Mouse (Mus musculus): ENCODE results near the gene Tnfsf9. TPM values are rescaled to one million over a fixed set of nuclear protein-coding genes. Genes with fewer than 3 reads are reported as not detected.

Tnfsf9 gene
- polyA plus RNA-seq, 1 experiment = 7.0 TPM

DNA sequence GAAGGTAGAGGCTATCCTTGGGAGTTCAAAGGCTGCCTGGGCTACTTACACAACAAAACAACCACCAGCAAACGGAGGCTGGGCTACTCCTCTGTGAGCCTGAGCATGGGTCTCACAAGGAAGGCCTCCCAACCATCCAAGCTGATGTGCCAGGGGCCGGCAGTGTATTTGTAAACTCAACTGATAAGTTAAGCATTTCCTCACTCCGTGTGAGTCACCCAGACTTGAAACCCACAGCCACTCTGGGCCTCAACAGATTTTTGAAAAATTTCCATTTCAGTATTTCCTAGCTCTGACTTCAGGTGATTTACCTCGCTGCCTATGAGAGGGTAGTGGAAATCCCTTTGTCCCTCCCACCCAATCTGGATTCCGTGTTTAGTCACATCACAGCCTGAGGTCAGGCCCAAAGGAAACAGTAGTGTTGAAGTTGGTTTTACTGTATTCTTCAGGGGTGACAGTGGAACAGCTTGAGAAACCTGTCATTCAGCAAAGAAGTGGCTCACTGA is 3.6 kb downstream of the Tnfsf9 start:
- no peaks in the 10 kb centered on the region for H3K36me3 ChIP-seq (ENCODE audit: control insufficient read depth, insufficient read depth)
- H3K4me2 ChIP-seq (ENCODE audit: low read depth) = peak overlapping the region; percentile 18
- H3ac ChIP-seq (ENCODE audit: control insufficient read depth, insufficient read length) = no peak overlapping the region
- no peak overlapping the region for H3K4me3 ChIP-seq
- peaks cover 11% of the 10 kb centered on the region for H3K79me2 ChIP-seq (ENCODE audit: control insufficient read depth, insufficient read depth)
- no peaks in the 10 kb centered on the region for H3K27me3 ChIP-seq (ENCODE audit: control insufficient read depth, insufficient read depth, insufficient read length)
- no peak for TF ChIP-seq USF1 (IDR thresholded peaks at IDR 0.05; ENCODE audit: low read depth)
- TF ChIP-seq TCF12 (IDR thresholded peaks at IDR 0.05; ENCODE audit: insufficient read depth, poor library complexity, severe bottlenecking) = no peak
- no peak for TF ChIP-seq MAX (IDR thresholded peaks at IDR 0.05; ENCODE audit: low read depth)
- TF ChIP-seq REST (IDR thresholded peaks at IDR 0.05; ENCODE audit: insufficient read depth, insufficient read length) = no peak
- TF ChIP-seq TCF3 (IDR thresholded peaks at IDR 0.05; ENCODE audit: insufficient read length, low read depth) = no peak
- TF ChIP-seq SRF (IDR thresholded peaks at IDR 0.05; ENCODE audit: control insufficient read depth, insufficient read length, low read depth) = no peak

DNA sequence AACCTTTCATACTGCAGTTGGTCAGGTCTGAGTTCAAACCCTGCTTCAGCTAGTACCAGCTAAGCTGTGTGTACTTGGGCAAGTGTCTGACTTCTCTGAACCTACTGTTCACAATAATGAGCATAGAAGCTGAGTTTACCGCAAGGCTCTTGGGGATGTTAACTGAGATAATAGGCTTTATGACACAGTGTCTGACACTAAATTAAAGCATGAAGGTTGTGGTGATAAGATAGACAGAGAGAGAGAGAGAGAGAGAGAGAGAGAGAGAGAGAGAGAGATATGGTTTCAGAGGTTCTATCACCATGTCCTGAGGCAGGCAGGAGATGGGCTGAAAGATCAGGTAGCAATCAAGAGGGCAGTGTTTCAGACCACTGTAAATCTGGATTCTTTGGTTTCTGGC is 4.9 kb downstream of the Tnfsf9 start:
- Histone ChIP-seq H3K4me3 (no peak overlapping the region), H3ac (ENCODE audit: control insufficient read depth, insufficient read length) (no peak overlapping the region), H3K27me3 (ENCODE audit: control insufficient read depth, insufficient read depth, insufficient read length) (no peaks in the 10 kb centered on the region), H3K4me2 (ENCODE audit: low read depth) (no peak overlapping the region), H3K79me2 (ENCODE audit: control insufficient read depth, insufficient read depth) (peaks cover 11% of the 10 kb centered on the region), H3K36me3 (ENCODE audit: control insufficient read depth, insufficient read depth) (no peaks in the 10 kb centered on the region)
- TF ChIP-seq REST (IDR thresholded peaks at IDR 0.05; ENCODE audit: insufficient read depth, insufficient read length) (no peak), MYOD1 (IDR thresholded peaks at IDR 0.05; ENCODE audit: control insufficient read depth in 1 of 3, insufficient read length in 2 of 3, low read depth in 2 of 3) (no peak), TCF3 (IDR thresholded peaks at IDR 0.05; ENCODE audit: insufficient read length, low read depth) (no peak), CEBPB (IDR thresholded peaks at IDR 0.05; ENCODE audit: insufficient read depth, poor library complexity, severe bottlenecking) (no peak), MAX (IDR thresholded peaks at IDR 0.05; ENCODE audit: low read depth) (no peak), POLR2A (IDR thresholded peaks at IDR 0.05; ENCODE audit: insufficient read length, low read depth) (no peak), TCF12 (IDR thresholded peaks at IDR 0.05; ENCODE audit: insufficient read depth, poor library complexity, severe bottlenecking) (no peak), E2F4 (IDR thresholded peaks at IDR 0.05; ENCODE audit: insufficient read depth) (no peak)

DNA sequence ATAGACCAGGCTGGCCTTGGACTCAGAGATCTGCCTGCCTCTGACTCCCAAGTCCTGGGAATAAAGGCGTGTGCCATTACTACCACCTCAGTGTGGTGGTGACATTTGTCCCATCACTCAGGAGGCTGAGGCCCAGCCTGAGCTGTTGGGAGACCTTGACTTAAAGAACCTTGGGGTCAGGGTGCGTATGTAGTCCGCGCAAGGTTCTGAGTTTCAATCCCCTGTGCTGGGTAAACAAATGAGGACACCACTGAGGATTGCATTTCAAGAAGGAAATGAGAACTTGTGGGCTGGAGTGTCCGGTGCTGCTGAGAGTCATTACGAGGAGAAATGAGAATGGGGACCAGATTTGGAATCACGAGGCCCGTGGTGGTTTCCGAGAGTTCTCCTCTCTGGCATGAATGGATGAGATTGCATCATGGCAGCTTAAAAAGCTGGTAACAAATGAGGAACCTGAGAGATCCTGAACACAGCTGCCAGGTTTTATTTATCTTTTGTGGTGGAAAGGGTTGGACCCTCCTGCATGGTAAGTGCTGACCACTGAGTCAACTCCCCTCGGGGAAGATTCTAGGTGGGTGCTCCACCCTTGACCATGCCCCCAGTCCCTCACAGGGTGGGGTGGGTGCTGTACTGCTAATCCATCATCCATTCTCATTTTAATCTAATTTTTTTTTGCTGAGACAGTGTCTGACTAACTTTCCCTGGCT is 7.8 kb downstream of the Tnfsf9 start:
- TF ChIP-seq TCF12 (IDR thresholded peaks at IDR 0.05; ENCODE audit: insufficient read depth, poor library complexity, severe bottlenecking) (no peak), REST (IDR thresholded peaks at IDR 0.05; ENCODE audit: insufficient read depth, insufficient read length) (no peak), CEBPB (IDR thresholded peaks at IDR 0.05; ENCODE audit: insufficient read depth, poor library complexity, severe bottlenecking) (no peak), E2F4 (IDR thresholded peaks at IDR 0.05; ENCODE audit: insufficient read depth) (no peak), MAX (IDR thresholded peaks at IDR 0.05; ENCODE audit: low read depth) (no peak)
- Histone ChIP-seq H3K27me3 (ENCODE audit: control insufficient read depth, insufficient read depth, insufficient read length) (no peaks in the 10 kb centered on the region), H3K4me2 (ENCODE audit: low read depth) (peak overlapping the region; percentile 5), H3K79me2 (ENCODE audit: control insufficient read depth, insufficient read depth) (no peaks in the 10 kb centered on the region), H3K4me3 (no peak overlapping the region), H3ac (ENCODE audit: control insufficient read depth, insufficient read length) (no peak overlapping the region), H3K36me3 (ENCODE audit: control insufficient read depth, insufficient read depth) (no peaks in the 10 kb centered on the region)

DNA sequence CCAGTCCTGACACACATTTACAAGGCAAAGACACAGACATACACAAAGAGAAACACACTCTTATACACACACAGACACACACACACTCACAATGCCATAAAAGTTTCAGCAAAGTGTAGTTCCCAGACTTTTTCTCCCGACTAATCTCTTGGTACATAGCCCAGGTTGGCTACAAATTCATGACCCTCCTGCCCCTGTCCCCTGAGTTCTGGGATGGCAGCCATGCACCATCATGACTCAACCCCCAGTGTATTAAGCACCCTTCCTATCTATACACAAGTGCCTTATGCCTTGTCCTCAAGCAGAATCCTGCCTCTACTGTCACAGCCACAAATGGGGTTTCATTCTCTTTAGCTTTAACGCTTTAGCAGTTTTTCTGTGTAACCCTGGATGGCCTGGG is 11.7 kb downstream of the Tnfsf9 start:
- no peak for TF ChIP-seq POLR2AphosphoS2 (IDR thresholded peaks at IDR 0.05; ENCODE audit: insufficient read length, low read depth)
- no peak for TF ChIP-seq MAX (IDR thresholded peaks at IDR 0.05; ENCODE audit: low read depth)
- no peak for TF ChIP-seq MYOD1 (IDR thresholded peaks at IDR 0.05; ENCODE audit: control insufficient read depth in 1 of 3, insufficient read length in 2 of 3, low read depth in 2 of 3)
- no peak for TF ChIP-seq TCF3 (IDR thresholded peaks at IDR 0.05; ENCODE audit: insufficient read length, low read depth)
- TF ChIP-seq USF1 (IDR thresholded peaks at IDR 0.05; ENCODE audit: low read depth) = no peak
- no peak for TF ChIP-seq TCF12 (IDR thresholded peaks at IDR 0.05; ENCODE audit: insufficient read depth, poor library complexity, severe bottlenecking)
- no peak for TF ChIP-seq SRF (IDR thresholded peaks at IDR 0.05; ENCODE audit: control insufficient read depth, insufficient read length, low read depth)
- no peak for TF ChIP-seq CEBPB (IDR thresholded peaks at IDR 0.05; ENCODE audit: insufficient read depth, poor library complexity, severe bottlenecking)
- TF ChIP-seq REST (IDR thresholded peaks at IDR 0.05; ENCODE audit: insufficient read depth, insufficient read length) = no peak
- no peak for TF ChIP-seq MYOG (IDR thresholded peaks at IDR 0.05; ENCODE audit: control insufficient read depth in 1 of 3, insufficient read depth in 1 of 3, insufficient read length in 2 of 3, low read depth in 2 of 3)
- no peak for TF ChIP-seq E2F4 (IDR thresholded peaks at IDR 0.05; ENCODE audit: insufficient read depth)
- TF ChIP-seq POLR2A (IDR thresholded peaks at IDR 0.05; ENCODE audit: insufficient read length, low read depth) = no peak
- Histone ChIP-seq H3K4me3 (no peak overlapping the region), H3K4me2 (ENCODE audit: low read depth) (no peak overlapping the region), H3K79me2 (ENCODE audit: control insufficient read depth, insufficient read depth) (no peaks in the 10 kb centered on the region), H3K36me3 (ENCODE audit: control insufficient read depth, insufficient read depth) (no peaks in the 10 kb centered on the region), H3ac (ENCODE audit: control insufficient read depth, insufficient read length) (no peak overlapping the region), H3K27me3 (ENCODE audit: control insufficient read depth, insufficient read depth, insufficient read length) (no peaks in the 10 kb centered on the region)

DNA sequence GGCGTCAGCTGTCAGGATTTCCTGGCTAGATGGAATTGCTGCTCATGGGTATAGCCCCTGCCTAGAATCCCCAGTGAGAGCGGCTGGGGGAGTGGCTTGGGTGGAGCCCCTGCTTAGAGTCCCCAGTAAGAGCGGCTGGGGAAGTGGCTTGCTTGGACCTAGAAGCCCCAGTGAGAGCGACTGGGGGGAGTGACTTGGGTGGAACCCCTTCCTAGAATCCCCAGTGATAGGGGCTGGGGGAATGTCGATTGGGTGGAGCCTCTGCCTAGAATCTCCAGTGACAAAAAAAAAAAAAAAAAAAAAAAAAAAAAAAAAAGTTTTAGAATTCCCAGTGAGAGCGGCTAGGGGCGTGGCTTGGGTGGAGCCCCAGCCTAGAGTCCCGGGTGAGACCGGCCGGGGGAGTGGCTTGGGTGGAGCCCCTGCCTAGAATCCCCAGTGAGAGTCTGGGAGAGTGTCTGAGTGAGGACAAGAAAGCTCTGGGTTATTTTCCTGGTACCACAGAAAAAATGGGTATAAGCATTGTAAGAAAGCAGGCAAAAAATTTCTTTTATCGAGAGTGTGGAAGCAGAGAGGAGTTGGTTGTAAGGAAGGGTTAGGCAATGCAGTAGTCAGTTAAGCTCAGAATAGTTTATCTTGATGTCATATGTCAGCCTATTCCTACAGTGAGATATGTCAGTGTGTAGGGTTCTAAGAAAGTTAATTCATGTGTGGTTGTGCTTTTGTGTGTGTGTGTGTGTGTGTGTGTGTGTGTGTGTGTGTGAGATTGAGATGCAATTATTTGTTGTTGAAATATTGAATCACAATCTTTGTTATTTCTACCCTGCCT is 13.6 kb downstream of the Tnfsf9 start:
- H3K4me3 ChIP-seq = no peak overlapping the region
- no peaks in the 10 kb centered on the region for H3K36me3 ChIP-seq (ENCODE audit: control insufficient read depth, insufficient read depth)
- peak overlapping the region; percentile 57 for H3K4me2 ChIP-seq (ENCODE audit: low read depth)
- TF ChIP-seq TCF3 (IDR thresholded peaks at IDR 0.05; ENCODE audit: insufficient read length, low read depth) = no peak
- no peak for TF ChIP-seq MYOG (IDR thresholded peaks at IDR 0.05; ENCODE audit: control insufficient read depth in 1 of 3, insufficient read depth in 1 of 3, insufficient read length in 2 of 3, low read depth in 2 of 3)
- TF ChIP-seq MYOD1 (IDR thresholded peaks at IDR 0.05; ENCODE audit: control insufficient read depth in 1 of 3, insufficient read length in 2 of 3, low read depth in 2 of 3) = no peak
- TF ChIP-seq POLR2AphosphoS2 (IDR thresholded peaks at IDR 0.05; ENCODE audit: insufficient read length, low read depth) = no peak
- no peak for TF ChIP-seq E2F4 (IDR thresholded peaks at IDR 0.05; ENCODE audit: insufficient read depth)
- TF ChIP-seq POLR2A (IDR thresholded peaks at IDR 0.05; ENCODE audit: insufficient read length, low read depth) = no peak
- no peak for TF ChIP-seq MAX (IDR thresholded peaks at IDR 0.05; ENCODE audit: low read depth)
- no peak for TF ChIP-seq USF1 (IDR thresholded peaks at IDR 0.05; ENCODE audit: low read depth)
- TF ChIP-seq REST (IDR thresholded peaks at IDR 0.05; ENCODE audit: insufficient read depth, insufficient read length) = no peak
- no peak for TF ChIP-seq SRF (IDR thresholded peaks at IDR 0.05; ENCODE audit: control insufficient read depth, insufficient read length, low read depth)
- no peak for TF ChIP-seq CEBPB (IDR thresholded peaks at IDR 0.05; ENCODE audit: insufficient read depth, poor library complexity, severe bottlenecking)
- H3K27me3 ChIP-seq (ENCODE audit: control insufficient read depth, insufficient read depth, insufficient read length) = no peaks in the 10 kb centered on the region
- H3K79me2 ChIP-seq (ENCODE audit: control insufficient read depth, insufficient read depth) = no peaks in the 10 kb centered on the region
- no peak overlapping the region for H3ac ChIP-seq (ENCODE audit: control insufficient read depth, insufficient read length)
